Mouse (Mus musculus) bone marrow macrophage, adult 2 months (primary cell): ENCODE measurements at regions not wholly inside any gene's neighbourhood (a gene's known extent, or its start where the extent isn't known, plus 50 kb on each side); places are given as distances from the start of the nearest gene placed in this dataset.

Experiments
- CTCF ChIP-seq: IDR thresholded peaks from 2 replicates; pipeline ENCODE4 v1.5.1; 2012; ENCODE audit warnings: low read depth, mild to moderate bottlenecking, low read length, moderate library complexity
- POLR2A ChIP-seq: IDR thresholded peaks from 2 replicates; pipeline ENCODE4 v1.6.1; 2012; ENCODE audit warnings: mild to moderate bottlenecking, low read depth, low read length, borderline replicate concordance

GRCm38 (mm10) chr6:31032147-31032546, 73.3 kb upstream of the Klf14 start:
- no peak for TF ChIP-seq POLR2A
- no peak for TF ChIP-seq CTCF
